Mouse (Mus musculus) intestine, embryonic 14.5 days (tissue): Measurements from ENCODE around the gene Gm45711. TPM values are rescaled to one million over a fixed set of nuclear protein-coding genes. Genes with fewer than 3 reads are reported as not detected.
A peak's percentile ranks its signal among the peaks of the same experiment; 100 is the strongest.

Source experiments
- ATAC-seq: fragments of 200-750 bp; cut with Nextera tagmentation; replicated peaks from 2 replicates; pipeline ENCODE4 v1.8.0; 2017; ENCODE audit warnings: low read depth, moderate number of reproducible peaks, moderate TSS enrichment, moderate library complexity; ENCODE audit not compliant: low FRiP score, low TSS enrichment
- DNase-seq: peaks from one replicate; pipeline ENCODE4 v3.0.0-alpha.2; 2018; ENCODE audit warnings: low spot score
- H3K27ac ChIP-seq: fragments of 300-500 bp; sonication (generic); 2 replicates; pipeline ENCODE4 v1.5.1; 2014; ENCODE audit warnings: low read depth, mild to moderate bottlenecking, control low read depth
- H3K27me3 ChIP-seq: fragments of 300-500 bp; sonication (generic); replicated peaks from 2 replicates; pipeline ENCODE4 v1.6.1; 2014; ENCODE audit warnings: low read length, control low read depth; ENCODE audit not compliant: control insufficient read depth, insufficient read depth
- H3K36me3 ChIP-seq: fragments of 300-500 bp; sonication (generic); 2 replicates; pipeline ENCODE4 v1.6.1; 2014; ENCODE audit warnings: low read length, control low read depth; ENCODE audit not compliant: control insufficient read depth, insufficient read depth
- H3K4me1 ChIP-seq: fragments of 300-500 bp; sonication (generic); replicated peaks from 2 replicates; pipeline ENCODE4 v1.6.1; 2014; ENCODE audit warnings: low read length, control low read depth, mixed read lengths; ENCODE audit not compliant: control insufficient read depth, insufficient read depth
- H3K4me2 ChIP-seq: fragments of 300-500 bp; sonication (generic); 2 replicates; pipeline ENCODE4 v1.6.1; 2014; ENCODE audit warnings: low read length
- H3K4me3 ChIP-seq: fragments of 300-500 bp; sonication (generic); 2 replicates; pipeline ENCODE4 v1.5.1; 2014; ENCODE audit warnings: low read depth, low read length, control low read depth, mixed read lengths
- H3K9ac ChIP-seq: fragments of 300-500 bp; sonication (generic); 2 replicates; pipeline ENCODE4 v1.6.1; 2014; ENCODE audit warnings: mild to moderate bottlenecking, low read length
- H3K9me3 ChIP-seq: fragments of 300-500 bp; sonication (generic); 2 replicates; pipeline ENCODE4 v1.6.1; 2016; ENCODE audit warnings: low read length, control low read depth; ENCODE audit not compliant: control insufficient read depth
- WGBS: fragments of 180-500 bp; shearing (Covaris S2); extraction: QIAGEN DNeasy Blood & Tissue Kit; methylation state at CpG from one replicate; pipeline ENCODE4 v1.1.7; 2014; 5-methylcytosine and 5-hydroxymethylcytosine counted together
- polyA plus RNA-seq: library from polyadenylated mRNA; unstranded; fragments of >200 nt; fragmentation: Nextera tagmentation; extraction: Ambion mirVana; gene quantifications from 2 replicates; pipeline ENCODE4 v1.2.1, GENCODE M21; 2014

Gm45711 gene
- polyA plus RNA-seq, 1 experiment from 2014 or later, result not detected

GRCm38 (mm10) chr8:104251461-104251860 is 58.4 kb downstream of the Gm45711 start:
- Histone ChIP-seq H3K27ac (peak overlapping the region; percentile 87; the same call in 1 of the 2 replicates), H3K27me3 (no peaks in the 10 kb centered on the region), H3K4me3 (peak overlapping the region; percentile 75), H3K9ac (peak overlapping the region; percentile 75), H3K9me3 (no peaks in the 10 kb centered on the region), H3K36me3 (no peaks in the 10 kb centered on the region), H3K4me1 (peaks cover 21% of the 10 kb centered on the region), H3K4me2 (peak overlapping the region; percentile 66)
- ATAC-seq, result peak; percentile 41; the same call in 1 of the 2 replicates
- under 1% methylated on average over 7 of the region's 7 CpGs for WGBS
- DNase-seq, result peak; percentile 70

- Histone ChIP-seq H3K36me3 (no peaks in the 10 kb centered on the region), H3K4me2 (peak within 1 kb of the TSS; percentile 66), H3K27ac (peak within 1 kb of the TSS; percentile 87), H3K27me3 (no peaks in the 10 kb centered on the region), H3K4me1 (peaks cover 21% of the 10 kb centered on the region), H3K4me3 (peak within 1 kb of the TSS; percentile 75), H3K9ac (peak within 1 kb of the TSS; percentile 75), H3K9me3 (no peaks in the 10 kb centered on the region)
- DNase-seq (peak; percentile 93), ATAC-seq (peak; percentile 83)
- 4% methylated on average over 41 of the region's 41 CpGs for WGBS
These were observed 59.2 kb downstream of the Gm45711 start, which contains the start of gene Cklf for GRCm38 (mm10) chr8:104250439-104251367. Cklf (plus strand) TSS chr8:104250861.

GRCm38 (mm10) chr8:104249442-104249996 is 60.4 kb downstream of the Gm45711 start:
- Histone ChIP-seq H3K4me1 (peaks cover 21% of the 10 kb centered on the region), H3K4me3 (no peak overlapping the region), H3K27ac (no peak overlapping the region), H3K27me3 (no peaks in the 10 kb centered on the region), H3K36me3 (peaks cover 9% of the 10 kb centered on the region; the same call in 1 of the 2 replicates), H3K9me3 (no peaks in the 10 kb centered on the region), H3K4me2 (no peak overlapping the region), H3K9ac (no peak overlapping the region)
- DNase-seq, result no peak
- no peak for ATAC-seq
- WGBS, result 83% methylated on average over 7 of the region's 7 CpGs

GRCm38 (mm10) chr8:104248276-104248675 is 61.6 kb downstream of the Gm45711 start, which contains the start of gene Tk2:
Tk2 (minus strand) TSS chr8:104248558.
- under 1% methylated on average over 23 of the region's 28 CpGs for WGBS
- peak within 1 kb of the TSS; percentile 82 for H3K4me2 ChIP-seq
- H3K4me1 ChIP-seq, result peaks cover 21% of the 10 kb centered on the region
- peak within 1 kb of the TSS; percentile 85 for H3K4me3 ChIP-seq
- H3K27ac ChIP-seq, result no peak within 1 kb of the TSS
- peaks cover 11% of the 10 kb centered on the region; the same call in 1 of the 2 replicates for H3K36me3 ChIP-seq
- H3K9me3 ChIP-seq, result no peaks in the 10 kb centered on the region
- DNase-seq (peak; percentile 85), ATAC-seq (peak; percentile 80)
- H3K9ac ChIP-seq, result peak within 1 kb of the TSS; percentile 73
- no peaks in the 10 kb centered on the region for H3K27me3 ChIP-seq

GRCm38 (mm10) chr8:104247908-104248275 is 62.0 kb downstream of the Gm45711 start:
- 4% methylated on average over 11 of the region's 11 CpGs for WGBS
- Histone ChIP-seq H3K27me3 (no peaks in the 10 kb centered on the region), H3K27ac (no peak overlapping the region), H3K9ac (peak overlapping the region; percentile 73), H3K9me3 (no peaks in the 10 kb centered on the region), H3K4me1 (peaks cover 21% of the 10 kb centered on the region), H3K4me2 (peak overlapping the region; percentile 82), H3K4me3 (peak overlapping the region; percentile 85), H3K36me3 (peaks cover 14% of the 10 kb centered on the region; the same call in 1 of the 2 replicates)
- ATAC-seq (no peak), DNase-seq (no peak)

GRCm38 (mm10) chr8:104247054-104247907 is 62.6 kb downstream of the Gm45711 start:
- Histone ChIP-seq H3K9ac (peak overlapping the region; percentile 73; the same call in 1 of the 2 replicates), H3K9me3 (no peaks in the 10 kb centered on the region), H3K4me2 (peak overlapping the region; percentile 82), H3K4me3 (peak overlapping the region; percentile 85), H3K36me3 (peaks cover 18% of the 10 kb centered on the region; the same call in 1 of the 2 replicates), H3K27me3 (no peaks in the 10 kb centered on the region), H3K27ac (no peak overlapping the region), H3K4me1 (peaks cover 21% of the 10 kb centered on the region)
- WGBS, result 67% methylated on average over 22 of the region's 22 CpGs
- ATAC-seq (no peak), DNase-seq (no peak)

- ATAC-seq (no peak), DNase-seq (no peak)
- H3K36me3 ChIP-seq, result peaks cover 25% of the 10 kb centered on the region; the same call in 1 of the 2 replicates
- no peaks in the 10 kb centered on the region for H3K9me3 ChIP-seq
- no peak overlapping the region for H3K4me3 ChIP-seq
- 88% methylated on average over 4 of the region's 4 CpGs for WGBS
- no peak overlapping the region for H3K4me2 ChIP-seq
- no peak overlapping the region for H3K27ac ChIP-seq
- H3K9ac ChIP-seq, result no peak overlapping the region
- no peaks in the 10 kb centered on the region for H3K27me3 ChIP-seq
- H3K4me1 ChIP-seq, result peaks cover 14% of the 10 kb centered on the region
These were observed 63.3 kb downstream of the Gm45711 start for GRCm38 (mm10) chr8:104246621-104247020.
